Mouse (Mus musculus): ENCODE results near the gene Meioc. TPM values are rescaled to one million over a fixed set of nuclear protein-coding genes. Genes with fewer than 3 reads are reported as not detected.

Gene Meioc
- 0.09 and 0.14 TPM in 2 replicates for polyA plus RNA-seq (2014; fragmentation: Nextera tagmentation; extraction: Ambion mirVana)

DNA sequence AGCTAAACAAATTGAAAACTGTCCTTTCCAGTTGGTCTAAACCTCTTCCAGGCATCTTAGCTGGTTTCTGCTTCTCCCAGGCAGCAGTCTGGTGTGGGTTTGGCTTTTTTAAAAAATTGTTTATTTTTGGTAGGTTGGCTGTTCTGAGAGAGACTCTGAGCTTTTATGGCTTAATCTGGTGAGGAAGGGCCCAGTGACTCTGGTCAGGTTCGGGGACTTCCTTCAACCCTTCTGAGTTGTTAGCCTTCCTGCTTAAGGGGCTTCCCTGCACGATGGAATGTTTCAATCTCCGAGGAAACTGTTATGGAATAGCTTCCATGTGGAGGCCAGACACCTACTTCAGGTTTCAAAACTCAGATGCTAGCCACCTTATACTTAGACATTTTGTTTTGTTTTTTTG is at the start of gene Meioc:
TSS of gene Meioc (plus strand) at position 301 of the 400 bp plus-strand sequence.
- H3K9ac ChIP-seq (ENCODE audit: low read length): no peak within 1 kb of the TSS
- no peak for DNase-seq (ENCODE audit: low spot score)
- H3K27me3 ChIP-seq (replicated peaks; ENCODE audit: control insufficient read depth, insufficient read depth, low read length): 0 out of 2 replicates have a peak, but pooled peaks cover 5% of the 10 kb centered on the region
- no peak within 1 kb of the TSS for H3K4me3 ChIP-seq (ENCODE audit: low read depth, low read length)
- no peaks in the 10 kb centered on the region for H3K4me1 ChIP-seq (ENCODE audit: control insufficient read depth, insufficient read depth, low read length)
- 83% methylated on average over 3 of the region's 3 CpGs for WGBS
- H3K36me3 ChIP-seq (ENCODE audit: control insufficient read depth, insufficient read depth, low read length): no peaks in the 10 kb centered on the region
- no peak within 1 kb of the TSS for H3K4me2 ChIP-seq (ENCODE audit: low read length)
- H3K9me3 ChIP-seq (replicated peaks; ENCODE audit: control insufficient read depth, low read length): no peaks in the 10 kb centered on the region
- no peak within 1 kb of the TSS for H3K27ac ChIP-seq (ENCODE audit: low read depth, low read length)
- no peak for ATAC-seq

DNA sequence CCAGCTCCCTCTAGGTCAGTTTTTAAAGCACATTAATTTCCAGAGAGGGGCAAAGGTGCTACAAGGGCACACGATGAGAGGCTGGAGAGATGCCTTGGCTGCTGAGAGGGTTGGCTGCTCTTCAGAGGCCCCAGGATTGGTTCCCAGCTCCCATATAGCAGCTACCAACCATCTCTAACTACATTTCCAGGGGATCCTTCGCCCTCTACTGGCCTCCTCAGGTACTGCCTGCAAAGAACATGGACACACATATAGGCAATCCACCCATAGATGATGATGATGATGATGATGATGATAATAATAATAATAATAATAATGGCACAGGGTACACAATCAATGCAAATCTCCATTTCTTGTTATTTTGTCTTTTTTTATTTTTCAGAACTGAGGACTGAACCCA is 44.1 kb upstream of the Meioc start:
- H3K4me2 ChIP-seq (ENCODE audit: low read length): no peak overlapping the region

GRCm38 (mm10) chr11:102623876-102624789 is 39.4 kb upstream of the Meioc start:
- peak overlapping the region; percentile 29; the same call in 1 of the 2 replicates for H3K9ac ChIP-seq (ENCODE audit: low read length)
- WGBS: 6% methylated on average over 17 of the region's 17 CpGs
- H3K4me3 ChIP-seq (ENCODE audit: low read depth, low read length): no peak overlapping the region

More for the DNA sequence above, 44.1 kb upstream of the Meioc start:
- no peak for DNase-seq (ENCODE audit: low spot score)
- Histone ChIP-seq H3K9ac (ENCODE audit: low read length) (no peak overlapping the region), H3K27ac (ENCODE audit: low read depth, low read length) (no peak overlapping the region), H3K27me3 (replicated peaks; ENCODE audit: control insufficient read depth, insufficient read depth, low read length) (no peaks in the 10 kb centered on the region), H3K4me1 (ENCODE audit: control insufficient read depth, insufficient read depth, low read length) (peaks cover 9% of the 10 kb centered on the region), H3K4me3 (ENCODE audit: low read depth, low read length) (no peak overlapping the region), H3K9me3 (replicated peaks; ENCODE audit: control insufficient read depth, low read length) (no peaks in the 10 kb centered on the region), H3K36me3 (ENCODE audit: control insufficient read depth, insufficient read depth, low read length) (no peaks in the 10 kb centered on the region)
- WGBS: 60% methylated on average over 2 of the region's 2 CpGs
- ATAC-seq: no peak

DNA sequence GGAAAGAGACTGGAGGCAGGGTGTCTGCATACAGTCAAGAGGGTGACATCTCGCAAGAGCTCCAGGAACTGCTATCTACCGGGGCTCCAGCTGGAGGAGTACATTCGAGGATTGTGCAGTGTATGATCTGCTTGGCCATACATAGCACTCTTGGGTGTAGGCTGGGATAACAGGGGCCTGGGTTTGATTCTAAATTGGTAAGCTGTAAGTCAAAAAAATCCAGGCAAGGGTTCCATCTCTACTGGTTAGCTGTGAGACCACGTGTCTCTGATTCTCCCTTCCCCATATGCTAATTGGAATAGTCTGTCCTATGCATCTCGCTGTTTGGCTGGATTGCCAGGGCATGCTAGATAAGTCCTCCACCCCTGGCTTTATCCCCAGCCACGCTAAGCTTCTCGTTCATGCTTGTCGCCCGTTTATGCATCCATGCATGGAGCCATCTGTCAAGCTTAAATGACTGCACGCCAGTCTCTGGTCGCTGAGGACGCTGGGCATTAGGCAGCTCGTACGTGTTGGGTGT is 38.6 kb upstream of the Meioc start:
- 37% methylated on average over 14 of the region's 14 CpGs for whole genome bisulfite sequencing
- Histone ChIP-seq H3K4me3 (ENCODE audit: low read depth, low read length) (no peak overlapping the region), H3K4me1 (ENCODE audit: control insufficient read depth, insufficient read depth, low read length) (peaks cover 12% of the 10 kb centered on the region), H3K4me2 (ENCODE audit: low read length) (peak overlapping the region; percentile 9; the same call in 1 of the 2 replicates), H3K36me3 (ENCODE audit: control insufficient read depth, insufficient read depth, low read length) (no peaks in the 10 kb centered on the region), H3K27me3 (replicated peaks; ENCODE audit: control insufficient read depth, insufficient read depth, low read length) (no peaks in the 10 kb centered on the region), H3K27ac (ENCODE audit: low read depth, low read length) (no peak overlapping the region), H3K9ac (ENCODE audit: low read length) (no peak overlapping the region), H3K9me3 (replicated peaks; ENCODE audit: control insufficient read depth, low read length) (no peaks in the 10 kb centered on the region)
- DNase-seq (ENCODE audit: low spot score) (peak; percentile 68), ATAC-seq (peak; percentile 26; the same call in 1 of the 2 replicates)

More at GRCm38 (mm10) chr11:102623876-102624789, 39.4 kb upstream of the Meioc start:
- ATAC-seq (peak; percentile 52; the same call in 1 of the 2 replicates), DNase-seq (ENCODE audit: low spot score) (peak; percentile 50)
- no peaks in the 10 kb centered on the region for H3K27me3 ChIP-seq (replicated peaks; ENCODE audit: control insufficient read depth, insufficient read depth, low read length)
- H3K4me2 ChIP-seq (ENCODE audit: low read length): peak overlapping the region; percentile 18; the same call in 1 of the 2 replicates
- peaks cover 12% of the 10 kb centered on the region for H3K4me1 ChIP-seq (ENCODE audit: control insufficient read depth, insufficient read depth, low read length)
- 0 out of 2 replicates have a peak overlapping the region, but pooled peaks have one; percentile 17 for H3K27ac ChIP-seq (ENCODE audit: low read depth, low read length)
- H3K9me3 ChIP-seq (replicated peaks; ENCODE audit: control insufficient read depth, low read length): no peaks in the 10 kb centered on the region
- H3K36me3 ChIP-seq (ENCODE audit: control insufficient read depth, insufficient read depth, low read length): no peaks in the 10 kb centered on the region

- Histone ChIP-seq H3K4me1 (ENCODE audit: control insufficient read depth, insufficient read depth, low read length) (peaks cover 12% of the 10 kb centered on the region), H3K4me2 (ENCODE audit: low read length) (no peak overlapping the region), H3K36me3 (ENCODE audit: control insufficient read depth, insufficient read depth, low read length) (no peaks in the 10 kb centered on the region), H3K27me3 (replicated peaks; ENCODE audit: control insufficient read depth, insufficient read depth, low read length) (no peaks in the 10 kb centered on the region), H3K9me3 (replicated peaks; ENCODE audit: control insufficient read depth, low read length) (no peaks in the 10 kb centered on the region), H3K9ac (ENCODE audit: low read length) (no peak overlapping the region), H3K4me3 (ENCODE audit: low read depth, low read length) (no peak overlapping the region), H3K27ac (ENCODE audit: low read depth, low read length) (no peak overlapping the region)
- no peak for ATAC-seq
- no peak for DNase-seq (ENCODE audit: low spot score)
- WGBS: 86% methylated on average over 9 of the region's 9 CpGs
Observed at GRCm38 (mm10) chr11:102627171-102627931, 36.2 kb upstream of the Meioc start.

GRCm38 (mm10) chr11:102628529-102628928 is 35.0 kb upstream of the Meioc start:
- Histone ChIP-seq H3K9me3 (replicated peaks; ENCODE audit: control insufficient read depth, low read length) (no peaks in the 10 kb centered on the region), H3K4me1 (ENCODE audit: control insufficient read depth, insufficient read depth, low read length) (peaks cover 17% of the 10 kb centered on the region), H3K4me2 (ENCODE audit: low read length) (no peak overlapping the region), H3K36me3 (ENCODE audit: control insufficient read depth, insufficient read depth, low read length) (no peaks in the 10 kb centered on the region), H3K4me3 (ENCODE audit: low read depth, low read length) (no peak overlapping the region), H3K27me3 (replicated peaks; ENCODE audit: control insufficient read depth, insufficient read depth, low read length) (no peaks in the 10 kb centered on the region), H3K27ac (ENCODE audit: low read depth, low read length) (no peak overlapping the region), H3K9ac (ENCODE audit: low read length) (no peak overlapping the region)
- ATAC-seq (no peak), DNase-seq (ENCODE audit: low spot score) (no peak)
- WGBS: 64% methylated on average over 9 of the region's 9 CpGs

DNA sequence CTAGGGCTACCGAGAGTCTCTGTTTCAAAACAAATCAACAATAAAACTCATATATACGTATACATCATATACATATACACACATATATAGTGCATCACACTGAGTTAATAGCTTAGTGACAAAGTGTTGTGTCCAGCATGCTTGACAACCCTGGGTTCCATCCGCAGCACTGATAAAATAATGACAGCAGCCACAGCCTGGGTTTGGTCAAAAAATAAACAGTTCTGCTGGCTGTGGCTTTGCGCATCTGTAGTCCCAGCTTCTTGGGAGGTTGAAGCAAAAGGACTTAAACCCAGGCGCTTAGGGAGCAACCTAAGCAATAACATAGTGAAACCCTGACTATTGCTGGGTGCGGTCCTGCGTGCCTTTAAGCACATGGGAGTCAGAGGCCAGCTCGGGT is 34.1 kb upstream of the Meioc start:
- Histone ChIP-seq H3K27ac (ENCODE audit: low read depth, low read length) (no peak overlapping the region), H3K9ac (ENCODE audit: low read length) (no peak overlapping the region), H3K27me3 (replicated peaks; ENCODE audit: control insufficient read depth, insufficient read depth, low read length) (no peaks in the 10 kb centered on the region), H3K4me2 (ENCODE audit: low read length) (no peak overlapping the region), H3K9me3 (replicated peaks; ENCODE audit: control insufficient read depth, low read length) (no peaks in the 10 kb centered on the region), H3K4me1 (ENCODE audit: control insufficient read depth, insufficient read depth, low read length) (peaks cover 9% of the 10 kb centered on the region), H3K4me3 (ENCODE audit: low read depth, low read length) (no peak overlapping the region), H3K36me3 (ENCODE audit: control insufficient read depth, insufficient read depth, low read length) (no peaks in the 10 kb centered on the region)
- DNase-seq (ENCODE audit: low spot score): no peak
- ATAC-seq: no peak
- 76% methylated on average over 8 of the region's 8 CpGs for WGBS

DNA sequence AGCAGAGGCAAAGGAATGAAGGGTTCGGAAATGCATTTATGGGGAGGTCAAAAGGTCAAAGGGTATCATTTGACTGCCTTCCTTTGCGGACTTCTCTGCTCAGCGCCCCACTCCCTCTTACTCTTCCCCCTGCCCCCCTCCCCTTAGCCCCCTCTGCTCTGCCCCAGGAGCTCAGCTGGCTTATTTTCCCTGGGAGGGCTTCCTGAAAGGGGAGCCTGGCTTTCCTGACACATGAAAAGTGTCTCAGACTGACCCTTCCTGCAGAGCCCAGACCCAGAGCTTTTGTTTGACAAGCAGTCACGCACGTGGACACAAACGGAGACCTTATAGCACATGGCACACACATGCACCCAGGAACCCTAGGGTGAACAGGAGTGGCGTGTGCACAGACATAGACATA is 32.8 kb upstream of the Meioc start:
- Histone ChIP-seq H3K4me3 (ENCODE audit: low read depth, low read length) (no peak overlapping the region), H3K9me3 (replicated peaks; ENCODE audit: control insufficient read depth, low read length) (no peaks in the 10 kb centered on the region), H3K4me2 (ENCODE audit: low read length) (no peak overlapping the region), H3K27me3 (replicated peaks; ENCODE audit: control insufficient read depth, insufficient read depth, low read length) (no peaks in the 10 kb centered on the region), H3K27ac (ENCODE audit: low read depth, low read length) (no peak overlapping the region), H3K36me3 (ENCODE audit: control insufficient read depth, insufficient read depth, low read length) (no peaks in the 10 kb centered on the region), H3K4me1 (ENCODE audit: control insufficient read depth, insufficient read depth, low read length) (peaks cover 6% of the 10 kb centered on the region; the same call in 1 of the 2 replicates), H3K9ac (ENCODE audit: low read length) (no peak overlapping the region)
- DNase-seq (ENCODE audit: low spot score) (no peak), ATAC-seq (no peak)
- WGBS: 27% methylated on average over 7 of the region's 7 CpGs

All from forebrain, embryonic 14.5 days (tissue).